Mouse (Mus musculus) forebrain, postnatal 0 days (tissue): ENCODE results near the gene Klrb1. TPM values are rescaled to one million over a fixed set of nuclear protein-coding genes. Genes with fewer than 3 reads are reported as not detected.
"Not testable (repeated sequence)": the region's sequence is repeated elsewhere in the genome, so short reads cannot be mapped to it uniquely, and the experiment has no call there.

Experiments used
- ATAC-seq: fragments of 200-750 bp; cut with Nextera tagmentation; 2 replicates; pipeline ENCODE4 v1.8.0; 2017; ENCODE audit warnings: mild to moderate bottlenecking, moderate library complexity
- DNase-seq: peaks from one replicate; pipeline ENCODE4 v3.0.0-alpha.2; 2015
- H3K27ac ChIP-seq: fragments of 300-500 bp; sonication (generic); 2 replicates; pipeline ENCODE4 v1.5.1; 2014; ENCODE audit warnings: low read depth, mild to moderate bottlenecking, antibody characterized with exemption, low read length, moderate library complexity, mixed read lengths
- H3K27me3 ChIP-seq: fragments of 300-500 bp; sonication (generic); 2 replicates; pipeline ENCODE4 v1.6.1; 2014; ENCODE audit warnings: mild to moderate bottlenecking, low read length, mixed read lengths; ENCODE audit not compliant: insufficient read depth
- H3K36me3 ChIP-seq: fragments of 300-500 bp; sonication (generic); 2 replicates; pipeline ENCODE4 v1.6.1; 2014; ENCODE audit warnings: mild to moderate bottlenecking, moderate library complexity; ENCODE audit not compliant: insufficient read depth
- H3K4me1 ChIP-seq: fragments of 300-500 bp; sonication (generic); 2 replicates; pipeline ENCODE4 v1.6.1; 2014; ENCODE audit warnings: antibody characterized with exemption; ENCODE audit not compliant: insufficient read depth
- H3K4me2 ChIP-seq: fragments of 300-500 bp; sonication (generic); 2 replicates; pipeline ENCODE4 v1.6.1; 2014; ENCODE audit warnings: low read depth, mild to moderate bottlenecking, moderate library complexity
- H3K4me3 ChIP-seq: fragments of 300-500 bp; sonication (generic); 2 replicates; pipeline ENCODE4 v1.5.1; 2014; ENCODE audit warnings: low read depth, low read length, mixed read lengths
- H3K9ac ChIP-seq: fragments of 300-500 bp; sonication (generic); 2 replicates; pipeline ENCODE4 v1.6.1; 2014; ENCODE audit warnings: mild to moderate bottlenecking
- H3K9me3 ChIP-seq: fragments of 300-500 bp; sonication (generic); 2 replicates; pipeline ENCODE4 v1.6.1; 2016; ENCODE audit warnings: low read length
- CTCF ChIP-seq: sonication (generic); IDR thresholded peaks from 2 replicates; pipeline ENCODE4 v1.5.1; 2016; ENCODE audit warnings: antibody characterized with exemption, control low read depth, low read depth
- WGBS: fragments of 180-500 bp; shearing (Covaris S2); extraction: QIAGEN DNeasy Blood & Tissue Kit; methylation state at CpG from one replicate; pipeline ENCODE4 v1.1.7; 2014; 5-methylcytosine and 5-hydroxymethylcytosine counted together
- polyA plus RNA-seq: library from polyadenylated mRNA; unstranded; fragments of >200 nt; fragmentation: Nextera tagmentation; extraction: Ambion mirVana; gene quantifications from 2 replicates; pipeline ENCODE4 v1.2.1, GENCODE M21; 2015
- total RNA-seq: library from RNA; depleted of rRNA; stranded (reverse); fragments of >200 nt; gene quantifications from 2 replicates; pipeline ENCODE4 v1.2.3, GENCODE M21; 2014; rRNA removed

The Klrb1 gene
- total RNA-seq (not detected in 2 replicates), polyA plus RNA-seq (0.42 and 0.62 TPM in 2 replicates)

DNA sequence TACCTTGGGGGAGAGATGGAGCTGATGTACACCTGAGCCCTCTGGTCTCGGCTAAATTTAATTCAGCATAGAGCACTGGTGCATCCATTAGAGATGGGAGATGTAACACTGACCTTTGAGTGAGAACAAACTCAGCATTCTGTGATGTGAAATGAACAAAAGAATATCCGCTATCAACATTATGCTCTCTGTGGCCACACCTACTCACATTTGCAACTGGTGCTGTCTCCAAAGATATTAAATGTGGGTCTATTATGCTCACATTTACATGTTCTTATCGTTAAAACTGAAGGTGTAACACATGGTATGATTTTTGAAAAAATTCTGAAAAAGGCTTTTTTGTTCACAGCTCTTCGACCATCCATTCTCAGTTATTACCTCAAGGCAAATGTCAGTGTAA is at the start of gene Klrb1:
Klrb1 (minus strand) TSS at position 101 of the 400 bp plus-strand sequence.
- 84% methylated on average over 4 of the region's 4 CpGs for WGBS
- Histone ChIP-seq H3K4me3 (no peak within 1 kb of the TSS), H3K9me3 (no peaks in the 10 kb centered on the region), H3K27me3 (no peaks in the 10 kb centered on the region), H3K4me1 (no peaks in the 10 kb centered on the region), H3K9ac (no peak within 1 kb of the TSS), H3K36me3 (no peaks in the 10 kb centered on the region), H3K27ac (no peak within 1 kb of the TSS), H3K4me2 (no peak within 1 kb of the TSS)
- ATAC-seq (no peak), DNase-seq (no peak)
- no peak for TF ChIP-seq CTCF

DNA sequence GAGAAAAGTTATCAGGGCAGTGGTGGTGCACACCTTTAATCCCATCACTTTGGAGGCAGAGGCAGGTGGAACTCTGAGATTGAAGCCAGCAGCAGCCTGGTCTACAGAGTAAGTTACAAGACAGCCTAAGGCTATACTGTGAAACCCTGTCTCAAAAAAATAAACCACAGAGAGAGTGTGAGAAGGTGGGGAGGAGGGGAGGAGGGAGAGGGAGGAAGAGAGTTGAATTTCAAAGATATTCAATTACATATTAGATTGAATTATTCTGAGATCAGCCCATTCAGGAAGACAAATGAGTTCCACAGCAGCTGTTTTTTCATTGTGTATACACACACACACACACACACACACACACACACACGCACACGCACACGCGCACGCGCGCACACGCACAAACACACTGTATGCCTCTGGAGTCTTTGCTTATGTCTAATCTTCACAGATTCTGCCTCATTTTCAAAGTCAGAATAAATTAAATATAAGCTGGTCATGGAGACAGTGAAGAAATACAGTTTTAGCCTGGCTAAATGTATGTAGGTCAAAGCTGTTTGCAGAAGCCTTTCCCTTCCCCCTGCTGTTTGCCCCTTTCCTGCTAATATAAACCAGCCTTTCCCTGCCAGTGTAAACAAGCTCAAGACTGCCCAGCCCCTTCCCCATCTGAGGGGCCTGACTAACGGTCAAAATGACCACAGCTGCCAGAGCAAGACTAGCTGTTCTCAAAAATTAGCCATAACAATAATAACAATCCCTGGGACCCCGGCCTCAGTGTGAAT is 46.8 kb upstream of the Klrb1 start:
- 83% methylated on average over 10 of the region's 10 CpGs for WGBS
- no peak for ATAC-seq
- no peak for TF ChIP-seq CTCF

DNA sequence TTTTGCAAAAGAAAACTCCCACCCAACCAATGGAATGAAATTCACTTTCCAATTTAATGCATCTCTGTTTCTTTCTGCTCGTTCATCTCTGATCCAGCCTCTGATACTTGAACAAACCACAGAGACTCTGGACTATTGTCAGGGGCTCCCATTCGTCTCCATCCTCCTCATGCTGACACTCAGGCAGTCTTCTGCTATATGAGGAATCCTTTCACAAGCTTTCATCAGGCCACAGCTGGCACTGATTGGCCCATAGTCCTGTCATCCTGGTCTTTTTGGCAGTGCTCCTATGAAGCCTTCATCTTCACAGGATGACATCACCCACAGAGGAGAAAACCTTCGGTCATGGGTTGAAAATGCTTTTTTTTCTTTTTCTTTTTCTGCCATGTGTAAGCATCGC is 45.2 kb upstream of the Klrb1 start:
- Histone ChIP-seq H3K9me3 (no peaks in the 10 kb centered on the region), H3K4me2 (no peak overlapping the region), H3K36me3 (no peaks in the 10 kb centered on the region), H3K9ac (no peak overlapping the region), H3K27ac (no peak overlapping the region), H3K4me3 (no peak overlapping the region), H3K27me3 (no peaks in the 10 kb centered on the region), H3K4me1 (no peaks in the 10 kb centered on the region)
- no peak for DNase-seq
- 57% methylated on average over 4 of the region's 4 CpGs for WGBS
- no peak for ATAC-seq
- no peak for TF ChIP-seq CTCF

More for the DNA sequence above, 46.8 kb upstream of the Klrb1 start:
- H3K4me1 ChIP-seq = no peaks in the 10 kb centered on the region
- no peak overlapping the region for H3K27ac ChIP-seq
- H3K27me3 ChIP-seq = no peaks in the 10 kb centered on the region
- H3K4me3 ChIP-seq = no peak overlapping the region
- no peak overlapping the region for H3K4me2 ChIP-seq
- no peak for DNase-seq
- no peaks in the 10 kb centered on the region for H3K36me3 ChIP-seq
- no peaks in the 10 kb centered on the region for H3K9me3 ChIP-seq
- no peak overlapping the region for H3K9ac ChIP-seq

DNA sequence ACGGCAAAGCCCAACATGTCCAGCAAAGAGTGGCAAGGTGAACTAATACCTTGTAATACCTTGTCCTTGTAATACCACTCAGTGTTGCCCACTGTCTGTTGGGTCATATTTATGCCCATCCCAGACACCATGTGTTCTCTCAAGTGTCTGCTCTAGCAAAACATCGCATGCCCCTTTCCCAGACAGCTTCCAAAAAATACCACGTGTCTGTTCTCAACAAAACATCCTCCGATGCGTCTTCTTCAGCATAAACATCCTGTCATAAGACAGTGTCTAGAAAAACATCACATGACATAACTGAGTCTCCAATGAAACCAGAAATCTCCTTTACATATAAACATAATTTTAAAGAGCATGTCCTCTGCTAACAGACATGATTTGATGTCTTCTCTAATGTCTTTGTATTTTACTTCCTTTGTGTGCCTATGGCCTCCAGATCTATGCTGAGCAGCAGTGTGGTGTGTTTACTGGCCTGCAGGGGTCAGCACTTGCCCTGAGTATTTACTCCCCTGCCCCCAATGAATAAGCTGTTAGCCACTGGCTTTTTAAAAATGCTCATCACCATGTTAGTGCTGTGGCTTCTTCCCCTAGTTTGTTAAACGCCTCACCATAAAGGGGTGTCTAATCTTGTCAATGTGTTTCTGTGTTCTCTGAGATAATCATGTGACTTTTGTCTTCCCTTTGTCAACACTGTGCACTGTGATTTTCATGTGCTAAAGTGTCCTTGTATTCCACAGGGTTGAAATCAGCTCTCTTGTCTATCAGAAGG is 43.8 kb upstream of the Klrb1 start:
- ATAC-seq = peak; percentile 18; the same call in 1 of the 2 replicates
- H3K27me3 ChIP-seq, H3K4me1 ChIP-seq, H3K4me2 ChIP-seq, H3K36me3 ChIP-seq, H3K27ac ChIP-seq, H3K4me3 ChIP-seq, H3K9ac ChIP-seq, H3K9me3 ChIP-seq: not testable (repeated sequence)
- peak; percentile 67 for DNase-seq
- TF ChIP-seq CTCF = peak; percentile 62
- 49% methylated on average over 6 of the region's 6 CpGs for WGBS

DNA sequence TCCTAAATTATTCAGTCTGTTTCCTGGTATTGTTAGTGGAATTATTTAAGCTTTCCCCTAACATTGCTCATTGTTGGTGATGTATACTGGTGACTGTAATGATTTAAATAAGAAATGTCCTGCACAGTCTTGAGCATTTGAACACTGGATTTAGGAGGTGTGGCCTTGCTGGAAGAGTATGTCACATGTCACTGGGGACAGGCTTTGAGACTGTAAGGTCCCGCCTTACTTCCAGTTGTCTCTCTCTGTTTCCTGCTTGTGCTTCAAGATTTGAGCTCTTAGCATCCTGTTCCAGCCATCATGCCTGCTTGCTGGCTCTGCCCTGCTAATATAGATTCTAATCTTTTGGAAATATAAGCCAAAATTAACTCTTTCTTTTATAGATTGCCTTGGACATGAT is 42.4 kb upstream of the Klrb1 start:
- ATAC-seq (no peak), DNase-seq (no peak)
- no peak overlapping the region for H3K27ac ChIP-seq
- 70% methylated on average over 1 of the region's 1 CpGs for WGBS
- no peaks in the 10 kb centered on the region for H3K27me3 ChIP-seq
- no peaks in the 10 kb centered on the region for H3K36me3 ChIP-seq
- no peak overlapping the region for H3K4me2 ChIP-seq
- TF ChIP-seq CTCF = no peak
- H3K4me3 ChIP-seq = no peak overlapping the region
- no peak overlapping the region for H3K9ac ChIP-seq
- no peaks in the 10 kb centered on the region for H3K4me1 ChIP-seq
- H3K9me3 ChIP-seq = no peaks in the 10 kb centered on the region

DNA sequence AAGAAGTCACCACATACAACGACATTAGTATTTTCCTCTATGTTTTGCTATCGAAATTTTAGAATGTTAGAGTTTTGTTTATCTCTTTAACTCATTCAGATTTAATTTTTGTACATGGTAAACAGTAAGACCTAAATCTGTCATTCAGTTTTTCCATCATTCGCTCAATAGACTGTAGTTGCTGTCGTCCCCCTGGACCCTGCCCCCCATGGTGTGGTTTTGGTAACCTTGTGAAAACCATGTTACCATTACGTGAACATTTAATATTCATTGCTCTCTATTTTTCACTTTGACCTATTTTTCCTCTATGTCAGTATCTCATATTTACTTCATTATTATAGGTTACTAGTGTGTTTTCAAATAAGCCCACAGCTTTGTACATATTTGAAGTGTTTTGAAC is 41.7 kb upstream of the Klrb1 start:
- H3K4me2 ChIP-seq = peak overlapping the region; percentile 45
- DNase-seq = no peak
- 13% methylated on average over 5 of the region's 5 CpGs for WGBS
- peak overlapping the region; percentile 69 for H3K27ac ChIP-seq
- no peak for TF ChIP-seq CTCF
- no peaks in the 10 kb centered on the region for H3K36me3 ChIP-seq
- H3K4me3 ChIP-seq = peak overlapping the region; percentile 43
- no peaks in the 10 kb centered on the region for H3K9me3 ChIP-seq
- H3K9ac ChIP-seq = peak overlapping the region; percentile 56
- no peaks in the 10 kb centered on the region for H3K4me1 ChIP-seq
- no peaks in the 10 kb centered on the region for H3K27me3 ChIP-seq
- ATAC-seq = no peak
